Mouse (Mus musculus) limb, embryonic 12.5 days (tissue): ENCODE measurements at regions not wholly inside any gene's neighbourhood (a gene's known extent, or its start where the extent isn't known, plus 50 kb on each side); places are given as distances from the start of the nearest gene placed in this dataset.

Experiments
- ATAC-seq: fragments of 200-750 bp; cut with Nextera tagmentation; 2 replicates; pipeline ENCODE4 v1.8.0; 2017; ENCODE audit warnings: low read depth, moderate TSS enrichment; ENCODE audit not compliant: insufficient number of reproducible peaks, insufficient read depth, low FRiP score, low TSS enrichment
- H3K27ac ChIP-seq: fragments of 300-500 bp; sonication (generic); 2 replicates; pipeline ENCODE4 v1.5.1; 2016; ENCODE audit warnings: mild to moderate bottlenecking, moderate library complexity
- H3K27me3 ChIP-seq: fragments of 300-500 bp; sonication (generic); 2 replicates; pipeline ENCODE4 v1.6.1; 2016; ENCODE audit warnings: mild to moderate bottlenecking, moderate library complexity
- H3K36me3 ChIP-seq: fragments of 300-500 bp; sonication (generic); 2 replicates; pipeline ENCODE4 v1.6.1; 2016; ENCODE audit warnings: mild to moderate bottlenecking, moderate library complexity
- H3K4me1 ChIP-seq: fragments of 300-500 bp; sonication (generic); replicated peaks from 2 replicates; pipeline ENCODE4 v1.6.1; 2016
- H3K4me2 ChIP-seq: fragments of 300-500 bp; sonication (generic); 2 replicates; pipeline ENCODE4 v1.6.1; 2016; ENCODE audit warnings: mild to moderate bottlenecking, moderate library complexity
- H3K4me3 ChIP-seq: fragments of 300-500 bp; sonication (generic); replicated peaks from 2 replicates; pipeline ENCODE4 v1.5.1; 2016; ENCODE audit warnings: mild to moderate bottlenecking
- H3K9ac ChIP-seq: fragments of 300-500 bp; sonication (generic); replicated peaks from 2 replicates; pipeline ENCODE4 v1.6.1; 2016; ENCODE audit warnings: mild to moderate bottlenecking, moderate library complexity
- H3K9me3 ChIP-seq: fragments of 300-500 bp; sonication (generic); 2 replicates; pipeline ENCODE4 v1.6.1; 2016; ENCODE audit warnings: mild to moderate bottlenecking, moderate library complexity
- WGBS: fragments of 180-500 bp; shearing (Covaris S2); methylation state at CpG from one replicate; pipeline ENCODE4 v1.1.7; 2016; 5-methylcytosine and 5-hydroxymethylcytosine counted together

DNA sequence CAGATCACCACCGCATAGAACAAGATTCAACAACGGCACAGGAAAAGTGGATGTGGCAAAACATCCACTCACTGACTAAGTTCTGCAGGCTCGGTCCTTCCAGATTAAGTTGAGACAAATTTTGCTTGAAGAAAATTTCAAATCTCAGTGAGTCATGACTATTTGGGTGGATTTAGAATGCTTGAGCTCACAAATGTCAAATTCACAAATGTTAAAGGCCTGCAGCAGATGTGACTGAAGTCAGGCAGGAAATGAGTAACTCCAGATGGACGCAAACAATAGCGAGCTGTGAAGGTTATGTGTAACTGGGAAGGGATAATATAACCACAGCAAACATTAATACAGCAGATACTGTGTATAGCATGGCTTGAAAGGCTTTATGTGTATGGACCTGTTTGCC, 198.5 kb upstream of the Zbtb20 start:
- Histone ChIP-seq H3K9ac (no peak overlapping the region), H3K4me3 (no peak overlapping the region), H3K4me2 (no peak overlapping the region), H3K9me3 (no peaks in the 10 kb centered on the region), H3K27me3 (no peaks in the 10 kb centered on the region), H3K27ac (no peak overlapping the region), H3K36me3 (no peaks in the 10 kb centered on the region), H3K4me1 (no peaks in the 10 kb centered on the region)
- no peak for ATAC-seq
- WGBS: 77% methylated on average over 5 of the region's 5 CpGs

DNA sequence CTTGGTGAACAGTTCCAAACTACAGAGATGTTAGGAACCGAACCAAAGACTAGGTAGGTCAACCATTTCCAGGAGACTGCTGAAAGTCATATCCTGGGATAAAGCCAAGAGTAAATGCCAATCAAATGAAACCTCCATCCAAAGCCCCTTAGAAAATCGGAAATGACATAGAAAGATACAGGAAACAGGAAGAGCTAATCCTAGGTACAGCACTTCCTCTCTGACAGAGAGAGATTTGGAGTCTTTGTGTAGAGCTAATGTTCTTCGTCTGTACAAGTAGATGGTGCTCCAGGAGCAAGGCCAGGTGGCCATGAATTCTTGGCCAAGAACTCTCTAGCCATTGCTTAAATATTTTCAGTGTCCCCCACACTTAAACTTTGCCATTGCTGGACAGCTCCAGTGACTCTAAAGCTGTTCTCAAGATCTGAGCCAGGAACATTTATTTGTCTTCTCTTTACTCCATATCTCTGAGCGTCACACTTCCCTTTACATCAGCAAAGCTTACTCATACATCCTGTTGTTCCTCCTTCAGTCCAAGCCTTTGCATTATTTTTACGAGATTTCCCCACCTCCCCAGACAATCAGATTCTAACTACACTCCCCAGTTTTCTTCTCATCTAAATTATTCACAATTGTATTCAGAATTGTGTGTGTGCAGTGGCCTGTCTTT, 199.1 kb upstream of the Zbtb20 start:
- Histone ChIP-seq H3K36me3 (no peaks in the 10 kb centered on the region), H3K9me3 (no peaks in the 10 kb centered on the region), H3K27ac (no peak overlapping the region), H3K9ac (no peak overlapping the region), H3K27me3 (no peaks in the 10 kb centered on the region), H3K4me3 (no peak overlapping the region), H3K4me1 (no peaks in the 10 kb centered on the region), H3K4me2 (no peak overlapping the region)
- no peak for ATAC-seq
- 82% methylated on average over 5 of the region's 5 CpGs for WGBS

DNA sequence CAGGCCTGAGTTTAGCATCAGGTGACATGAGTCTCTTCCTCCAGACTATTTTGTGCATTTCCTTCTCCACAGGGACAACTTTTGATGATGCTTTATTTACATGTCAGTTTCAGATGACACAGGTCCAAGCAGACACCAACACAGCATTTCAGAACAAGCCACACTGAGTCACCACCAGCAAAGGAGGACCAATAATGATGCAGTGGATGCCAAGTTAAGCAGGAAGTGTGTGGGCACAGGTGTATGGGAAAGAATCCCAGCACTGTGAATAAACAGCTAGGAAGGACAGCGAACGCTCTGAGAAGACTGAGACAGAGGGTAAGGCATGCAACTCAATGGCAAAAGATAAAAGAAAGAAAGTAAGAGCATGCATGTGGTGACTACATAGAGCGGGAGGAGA, 200.7 kb upstream of the Zbtb20 start:
- Histone ChIP-seq H3K27me3 (no peaks in the 10 kb centered on the region), H3K9ac (no peak overlapping the region), H3K36me3 (no peaks in the 10 kb centered on the region), H3K4me2 (no peak overlapping the region), H3K27ac (no peak overlapping the region), H3K9me3 (no peaks in the 10 kb centered on the region), H3K4me1 (no peaks in the 10 kb centered on the region), H3K4me3 (no peak overlapping the region)
- no peak for ATAC-seq
- 84% methylated on average over 3 of the region's 3 CpGs for WGBS

DNA sequence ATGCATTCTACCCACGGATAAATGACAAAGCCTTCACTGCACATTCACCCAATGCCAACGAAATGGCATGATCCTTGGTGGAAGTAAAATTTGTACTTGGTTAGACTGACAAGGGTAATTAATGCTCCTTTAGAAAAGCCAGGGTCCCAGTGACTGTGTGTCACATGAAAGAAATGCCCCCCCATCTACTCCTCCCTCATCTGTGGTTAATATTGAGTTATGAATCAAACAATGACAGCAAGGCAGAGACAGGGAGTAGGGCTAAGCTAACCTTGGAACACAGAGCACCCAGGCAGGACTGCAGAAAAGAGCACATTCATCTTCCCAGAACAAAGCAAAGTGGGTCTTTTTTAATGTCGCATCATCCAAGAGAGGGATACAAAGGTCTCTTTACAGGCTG, 209.1 kb upstream of the Zbtb20 start:
- H3K27ac ChIP-seq: no peak overlapping the region
- no peaks in the 10 kb centered on the region for H3K36me3 ChIP-seq
- no peaks in the 10 kb centered on the region for H3K9me3 ChIP-seq
- H3K9ac ChIP-seq: no peak overlapping the region
- no peaks in the 10 kb centered on the region for H3K27me3 ChIP-seq
- H3K4me2 ChIP-seq: no peak overlapping the region
- WGBS: 67% methylated on average over 3 of the region's 3 CpGs
- H3K4me1 ChIP-seq: no peaks in the 10 kb centered on the region
- no peak for ATAC-seq
- no peak overlapping the region for H3K4me3 ChIP-seq

DNA sequence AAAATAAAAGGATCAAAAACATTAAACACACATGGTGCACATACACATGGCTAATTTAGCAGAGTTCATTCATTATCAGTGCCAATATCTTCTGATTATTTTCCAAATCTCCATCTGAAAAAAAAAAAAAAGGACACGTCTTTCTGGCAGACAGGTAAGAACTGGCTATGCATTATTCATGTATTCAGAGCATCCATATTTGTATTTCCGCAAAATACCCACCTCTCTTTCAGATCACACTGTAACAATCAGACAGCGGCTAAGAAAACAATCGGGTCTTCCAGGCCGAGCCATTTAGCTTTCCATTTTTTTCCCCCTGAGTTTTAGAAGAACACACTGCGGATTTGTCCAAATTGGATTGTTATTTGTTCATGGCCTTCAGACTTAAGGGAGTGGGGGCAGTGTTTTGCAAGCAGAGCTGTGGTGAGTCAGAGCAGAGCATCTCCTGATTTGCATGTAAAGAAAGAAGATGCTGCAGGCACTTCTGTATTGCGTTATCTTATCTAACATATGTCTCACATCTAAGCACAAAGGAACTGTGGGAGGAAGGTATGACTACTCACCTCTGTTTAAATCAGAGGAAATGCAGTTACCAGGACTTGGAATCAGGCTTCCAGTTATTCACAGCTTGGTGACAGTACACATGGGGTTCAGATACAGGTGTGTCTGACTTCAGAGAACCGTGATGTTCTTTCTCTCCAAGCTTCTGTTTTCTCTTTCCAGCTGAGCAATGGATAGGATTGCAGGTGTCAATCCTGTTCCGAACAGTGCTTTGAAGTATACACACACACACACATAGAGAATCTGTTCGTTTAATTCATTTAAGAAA, 223.6 kb upstream of the Zbtb20 start:
- no peak overlapping the region for H3K4me3 ChIP-seq
- WGBS: 86% methylated on average over 10 of the region's 10 CpGs
- H3K9me3 ChIP-seq: no peaks in the 10 kb centered on the region
- H3K27me3 ChIP-seq: no peaks in the 10 kb centered on the region
- H3K36me3 ChIP-seq: no peaks in the 10 kb centered on the region
- no peak overlapping the region for H3K4me2 ChIP-seq
- no peak overlapping the region for H3K9ac ChIP-seq
- ATAC-seq: no peak
- H3K27ac ChIP-seq: no peak overlapping the region
- H3K4me1 ChIP-seq: no peaks in the 10 kb centered on the region; the same call in 1 of the 2 replicates

DNA sequence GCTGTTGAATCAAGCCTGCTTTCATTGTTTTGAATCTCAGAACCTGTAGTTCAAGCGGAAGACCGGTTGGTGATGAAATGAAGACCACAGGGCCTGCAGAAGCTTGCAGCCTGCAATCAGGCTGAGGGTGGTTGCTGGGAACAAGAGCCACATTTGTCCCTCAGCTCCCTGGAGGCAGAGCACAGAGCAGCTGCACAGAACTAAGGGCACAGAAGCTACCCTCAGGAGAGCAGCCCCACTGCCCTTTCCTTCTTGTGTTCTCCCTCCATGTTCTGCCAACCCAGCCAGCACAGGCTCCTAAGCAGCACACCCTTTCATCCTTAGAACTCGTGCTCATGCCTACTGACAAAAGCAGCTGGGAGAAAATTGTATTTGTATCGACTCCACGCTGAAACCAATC, 225.9 kb upstream of the Zbtb20 start:
- Histone ChIP-seq H3K27me3 (no peaks in the 10 kb centered on the region), H3K4me2 (no peak overlapping the region), H3K4me3 (no peak overlapping the region), H3K9me3 (no peaks in the 10 kb centered on the region), H3K27ac (no peak overlapping the region), H3K9ac (no peak overlapping the region), H3K4me1 (no peaks in the 10 kb centered on the region; the same call in 1 of the 2 replicates), H3K36me3 (no peaks in the 10 kb centered on the region)
- no peak for ATAC-seq
- 79% methylated on average over 5 of the region's 5 CpGs for WGBS

DNA sequence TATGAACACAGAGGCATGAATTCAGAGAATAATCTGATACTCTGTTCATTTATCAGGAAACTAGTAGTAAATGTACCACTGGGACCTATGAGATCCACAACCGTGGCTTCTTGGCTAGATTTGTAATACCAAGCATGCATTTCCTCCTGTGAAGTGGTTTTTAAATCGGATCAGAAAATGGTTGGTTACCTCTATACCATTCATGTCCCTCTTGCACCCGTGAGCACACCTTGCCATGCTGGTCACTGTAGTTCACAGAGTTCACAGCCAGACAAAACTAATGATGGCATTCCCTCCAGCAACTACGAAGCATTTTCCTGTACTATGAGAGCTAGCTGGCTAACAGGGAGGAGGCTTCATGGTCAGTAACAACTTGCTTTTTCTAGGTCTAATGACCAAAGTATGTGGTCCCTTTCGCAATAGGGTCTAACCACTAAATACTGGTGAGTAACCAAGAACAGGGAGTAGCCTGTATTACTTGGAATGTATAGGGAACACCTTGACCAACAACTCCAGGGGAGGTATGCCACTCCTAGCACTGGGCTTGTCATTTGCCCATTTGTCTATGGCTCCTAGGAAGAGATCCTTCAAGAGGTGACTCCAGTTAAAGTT, 227.0 kb upstream of the Zbtb20 start:
- no peaks in the 10 kb centered on the region for H3K27me3 ChIP-seq
- H3K4me1 ChIP-seq: no peaks in the 10 kb centered on the region; the same call in 1 of the 2 replicates
- H3K27ac ChIP-seq: no peak overlapping the region
- 88% methylated on average over 5 of the region's 5 CpGs for WGBS
- H3K4me2 ChIP-seq: no peak overlapping the region
- H3K4me3 ChIP-seq: no peak overlapping the region
- H3K9me3 ChIP-seq: no peaks in the 10 kb centered on the region
- ATAC-seq: no peak
- H3K36me3 ChIP-seq: no peaks in the 10 kb centered on the region
- no peak overlapping the region for H3K9ac ChIP-seq

DNA sequence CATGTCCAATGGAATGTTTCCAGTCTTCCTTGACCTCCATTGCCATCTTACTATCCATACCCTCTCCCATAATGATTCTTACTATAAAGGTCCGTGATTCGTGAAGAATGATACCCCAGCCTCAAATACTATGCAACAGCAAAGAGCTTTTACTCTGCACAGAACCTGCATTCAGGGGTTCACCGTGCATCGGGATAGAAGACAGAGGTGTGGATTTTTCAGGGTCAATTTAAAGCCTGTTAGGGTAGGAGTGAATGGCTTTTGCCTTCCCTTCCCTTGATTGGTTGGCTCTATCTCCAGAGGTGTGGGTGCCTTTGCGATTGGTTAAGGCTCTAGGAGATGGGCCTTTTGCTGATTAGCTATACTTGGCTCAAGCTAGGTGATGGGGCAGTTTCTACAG, 227.9 kb upstream of the Zbtb20 start:
- no peak overlapping the region for H3K4me2 ChIP-seq
- H3K27me3 ChIP-seq: no peaks in the 10 kb centered on the region
- H3K4me1 ChIP-seq: no peaks in the 10 kb centered on the region; the same call in 1 of the 2 replicates
- no peak overlapping the region for H3K9ac ChIP-seq
- WGBS: 96% methylated on average over 5 of the region's 5 CpGs
- no peak overlapping the region for H3K4me3 ChIP-seq
- H3K9me3 ChIP-seq: no peaks in the 10 kb centered on the region
- H3K27ac ChIP-seq: no peak overlapping the region
- no peaks in the 10 kb centered on the region for H3K36me3 ChIP-seq
- ATAC-seq: no peak

DNA sequence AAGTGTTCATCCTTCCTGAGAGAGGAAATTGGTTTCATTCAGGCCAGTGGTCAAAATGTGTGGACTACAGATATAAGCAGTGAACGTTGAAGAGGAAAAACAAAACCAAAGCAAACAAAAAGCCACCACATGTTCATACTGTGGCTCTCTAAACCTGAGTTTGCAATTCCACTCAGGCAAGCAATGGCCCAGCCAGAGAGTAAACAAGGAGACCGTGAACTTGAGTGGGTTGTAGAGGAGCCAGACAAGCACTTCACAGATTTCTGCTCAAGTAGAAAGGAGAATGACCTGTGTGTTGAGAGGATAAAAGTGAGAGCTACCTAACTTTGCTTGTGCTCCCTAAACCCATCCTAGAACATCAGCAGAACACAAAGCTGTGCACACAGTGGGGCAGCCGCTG, 239.9 kb upstream of the Zbtb20 start:
- Histone ChIP-seq H3K9me3 (no peaks in the 10 kb centered on the region), H3K4me3 (no peak overlapping the region), H3K27ac (no peak overlapping the region), H3K36me3 (no peaks in the 10 kb centered on the region), H3K9ac (no peak overlapping the region), H3K4me1 (no peaks in the 10 kb centered on the region), H3K4me2 (no peak overlapping the region), H3K27me3 (no peaks in the 10 kb centered on the region)
- ATAC-seq: no peak
- 85% methylated on average over 3 of the region's 3 CpGs for WGBS

DNA sequence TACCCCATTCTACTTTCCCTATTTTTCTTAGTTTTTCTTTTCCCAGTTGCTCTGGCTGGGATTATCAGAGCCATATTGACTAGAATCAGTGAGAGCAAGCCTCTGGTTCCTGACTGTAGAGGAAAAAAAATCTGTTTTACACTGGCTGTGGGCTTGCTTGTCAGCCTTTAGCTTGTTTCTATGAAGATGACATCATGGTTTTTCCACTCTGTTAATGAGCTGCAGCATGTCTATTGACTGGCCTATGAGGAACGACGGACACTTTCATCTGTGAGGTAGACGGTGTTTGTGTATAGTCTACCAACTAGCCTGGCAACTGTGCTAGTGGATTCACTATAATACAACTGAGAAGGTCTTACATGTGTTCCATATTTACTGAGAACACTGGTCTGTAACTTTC, 248.0 kb upstream of the Zbtb20 start:
- Histone ChIP-seq H3K27me3 (no peaks in the 10 kb centered on the region), H3K27ac (no peak overlapping the region), H3K4me2 (no peak overlapping the region), H3K9me3 (no peaks in the 10 kb centered on the region), H3K9ac (no peak overlapping the region), H3K36me3 (no peaks in the 10 kb centered on the region), H3K4me3 (no peak overlapping the region), H3K4me1 (no peaks in the 10 kb centered on the region)
- no peak for ATAC-seq
- WGBS: 80% methylated on average over 3 of the region's 3 CpGs

DNA sequence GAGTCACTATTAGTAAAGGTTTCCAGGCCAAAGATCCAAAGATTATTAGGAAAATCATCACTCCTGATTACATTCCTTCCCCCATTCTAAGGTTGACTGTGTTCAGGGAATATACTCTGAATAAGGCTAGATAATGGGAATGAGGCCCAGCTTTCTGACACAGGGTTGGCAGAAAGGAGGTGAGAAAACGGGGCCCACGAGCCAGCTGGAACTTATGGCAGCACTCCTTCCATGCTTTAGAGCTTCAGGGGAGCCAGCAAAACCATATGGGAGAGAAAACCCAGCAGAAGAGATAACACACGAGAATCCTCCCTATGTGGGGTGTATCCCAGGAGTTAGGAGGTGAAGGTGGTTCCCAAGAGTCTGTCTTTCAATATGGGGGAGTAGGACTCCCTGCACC, 259.8 kb upstream of the Zbtb20 start:
- Histone ChIP-seq H3K4me2 (no peak overlapping the region), H3K9ac (no peak overlapping the region), H3K27me3 (no peaks in the 10 kb centered on the region), H3K4me1 (no peaks in the 10 kb centered on the region), H3K9me3 (no peaks in the 10 kb centered on the region), H3K27ac (no peak overlapping the region), H3K36me3 (no peaks in the 10 kb centered on the region), H3K4me3 (no peak overlapping the region)
- 76% methylated on average over 3 of the region's 3 CpGs for WGBS
- ATAC-seq: no peak
